Mouse (Mus musculus): Measurements from ENCODE around the gene Dhrs1. TPM values are rescaled to one million over a fixed set of nuclear protein-coding genes. Genes with fewer than 3 reads are reported as not detected.

Gene Dhrs1
- polyA plus RNA-seq, 1 experiment: 86.6 TPM

GRCm38 (mm10) chr14:55689433-55689832 is 56.1 kb downstream of the Dhrs1 start:
- Histone ChIP-seq H3K4me3 (ENCODE audit: extremely low read depth, insufficient read depth, insufficient read length) (no peak overlapping the region), H3K4me1 (ENCODE audit: control insufficient read depth, insufficient read depth, insufficient read length) (no peaks in the 10 kb centered on the region), H3K27ac (ENCODE audit: insufficient read depth, low read length) (no peak overlapping the region), H3K27me3 (ENCODE audit: control insufficient read depth, insufficient read depth, low read length) (no peaks in the 10 kb centered on the region), H3K36me3 (ENCODE audit: control insufficient read depth, insufficient read depth, low read length) (no peaks in the 10 kb centered on the region)
- TF ChIP-seq CTCF (IDR thresholded peaks at IDR 0.05; ENCODE audit: extremely low read depth, insufficient read depth, insufficient read length, insufficient replicate concordance) (no peak), POLR2A (IDR thresholded peaks at IDR 0.05; ENCODE audit: low read depth, low read length) (no peak)
- 75% methylated on average over 10 of the region's 10 CpGs for WGBS
- no peak for DNase-seq (ENCODE audit: low read depth in 1 of 2, low spot score in 2 of 2)

Other genes starting within 250 kb of the Dhrs1 start
- gene Cpne6, start 235.2 kb downstream of the Dhrs1 start, polyA plus RNA-seq (2012; rRNA removed): 0.02 TPM in 1 of 2 replicates, not detected in the other
- 0.02 and 0.40 TPM in 2 replicates for gene Nrl, start 220.7 kb downstream of the Dhrs1 start, polyA plus RNA-seq (2012; rRNA removed)
- 47.9 and 53.3 TPM in 2 replicates for gene Pck2, start 205.4 kb downstream of the Dhrs1 start, polyA plus RNA-seq (2012; rRNA removed)
- 73.4 and 77.6 TPM in 2 replicates for gene Dcaf11, start 185.7 kb downstream of the Dhrs1 start, polyA plus RNA-seq (2012; rRNA removed)
- gene A730061H03Rik, start 185.3 kb downstream of the Dhrs1 start, polyA plus RNA-seq (2012; rRNA removed): 5.6 and 6.3 TPM in 2 replicates
- gene Fitm1, start 170.1 kb downstream of the Dhrs1 start, polyA plus RNA-seq (2012; rRNA removed): 1.4 and 1.5 TPM in 2 replicates
- 101 and 118 TPM in 2 replicates for gene Psme1, start 167.6 kb downstream of the Dhrs1 start, polyA plus RNA-seq (2012; rRNA removed)
- gene Emc9, start 160.4 kb downstream of the Dhrs1 start, polyA plus RNA-seq (2012; rRNA removed): 14.5 and 15.0 TPM in 2 replicates
- 60.4 and 67.7 TPM in 2 replicates for gene Psme2, start 154.6 kb downstream of the Dhrs1 start, polyA plus RNA-seq (2012; rRNA removed)
- gene Rnf31, start 154.0 kb downstream of the Dhrs1 start, polyA plus RNA-seq (2012; rRNA removed): 52.5 and 63.2 TPM in 2 replicates
- 101 and 154 TPM in 2 replicates for gene Irf9, start 142.1 kb downstream of the Dhrs1 start, polyA plus RNA-seq (2012; rRNA removed)
- 0.92 and 2.4 TPM in 2 replicates for gene Rec8, start 127.7 kb downstream of the Dhrs1 start, polyA plus RNA-seq (2012; rRNA removed)
- gene Ipo4, start 109.7 kb downstream of the Dhrs1 start, polyA plus RNA-seq (2012; rRNA removed): 56.7 and 62.4 TPM in 2 replicates
- 8.2 and 8.9 TPM in 2 replicates for gene Gm49378, start 107.8 kb downstream of the Dhrs1 start, polyA plus RNA-seq (2012; rRNA removed)
- 44.6 and 45.1 TPM in 2 replicates for gene Tm9sf1, start 101.9 kb downstream of the Dhrs1 start, polyA plus RNA-seq (2012; rRNA removed)
- gene Tssk4, start 95.5 kb downstream of the Dhrs1 start, polyA plus RNA-seq (2012; rRNA removed): 1.6 TPM in 2 replicates
- 19.7 and 19.9 TPM in 2 replicates for gene Mdp1, start 85.2 kb downstream of the Dhrs1 start, polyA plus RNA-seq (2012; rRNA removed)
- 11.6 and 15.9 TPM in 2 replicates for gene Gmpr2, start 73.7 kb downstream of the Dhrs1 start, polyA plus RNA-seq (2012; rRNA removed)
- 158 and 177 TPM in 2 replicates for gene Nedd8, start 73.6 kb downstream of the Dhrs1 start, polyA plus RNA-seq (2012; rRNA removed)
- gene Tinf2, start 63.9 kb downstream of the Dhrs1 start, polyA plus RNA-seq (2012; rRNA removed): 19.0 and 20.8 TPM in 2 replicates
- 23.3 and 33.9 TPM in 2 replicates for gene Tgm1, start 31.8 kb downstream of the Dhrs1 start, polyA plus RNA-seq (2012; rRNA removed)
- gene Rabggta, start 23.4 kb downstream of the Dhrs1 start, polyA plus RNA-seq (2012; rRNA removed): 47.3 and 62.6 TPM in 2 replicates
- 15.1 and 17.2 TPM in 2 replicates for gene Nop9, start within 50 bp of the Dhrs1 start, polyA plus RNA-seq (2012; rRNA removed)
- gene Cideb, start 12.8 kb upstream of the Dhrs1 start, polyA plus RNA-seq (2012; rRNA removed): 0.33 and 0.46 TPM in 2 replicates
- 0.83 and 2.1 TPM in 2 replicates for gene Ltb4r2, start 15.7 kb upstream of the Dhrs1 start, polyA plus RNA-seq (2012; rRNA removed)
- gene Ltb4r1, start 20.3 kb upstream of the Dhrs1 start, polyA plus RNA-seq (2012; rRNA removed): 4.2 and 6.6 TPM in 2 replicates
- gene Adcy4, start 38.4 kb upstream of the Dhrs1 start, polyA plus RNA-seq (2012; rRNA removed): 16.3 and 17.3 TPM in 2 replicates
- 38.8 and 48.4 TPM in 2 replicates for gene Ripk3, start 43.2 kb upstream of the Dhrs1 start, polyA plus RNA-seq (2012; rRNA removed)
- 4.6 and 5.0 TPM in 2 replicates for gene Nfatc4, start 77.5 kb upstream of the Dhrs1 start, polyA plus RNA-seq (2012; rRNA removed)
- gene Nynrin, start 108.3 kb upstream of the Dhrs1 start, polyA plus RNA-seq (2012; rRNA removed): 2.5 and 3.0 TPM in 2 replicates
- 0.07 and 0.13 TPM in 2 replicates for gene Cbln3, start 138.7 kb upstream of the Dhrs1 start, polyA plus RNA-seq (2012; rRNA removed)
- gene Khnyn, start 139.3 kb upstream of the Dhrs1 start, polyA plus RNA-seq (2012; rRNA removed): 30.3 and 31.6 TPM in 2 replicates
- gene Sdr39u1, start 154.6 kb upstream of the Dhrs1 start, polyA plus RNA-seq (2012; rRNA removed): 22.3 and 25.1 TPM in 2 replicates
- 1.0 and 1.4 TPM in 2 replicates for gene Cma1, start 199.0 kb upstream of the Dhrs1 start, polyA plus RNA-seq (2012; rRNA removed)
- gene Cma2, start 205.3 kb upstream of the Dhrs1 start, polyA plus RNA-seq (2012; rRNA removed): not detected in 2 replicates